Mouse (Mus musculus) brain, adult 2 months (tissue): ENCODE measurements at regions not wholly inside any gene's neighbourhood (a gene's known extent, or its start where the extent isn't known, plus 50 kb on each side); places are given as distances from the start of the nearest gene placed in this dataset.
A peak's percentile ranks its signal among the peaks of the same experiment; 100 is the strongest.
"Not testable (repeated sequence)": the region's sequence is repeated elsewhere in the genome, so short reads cannot be mapped to it uniquely, and the experiment has no call there.

Experiments
- DNase-seq: peaks from one replicate; pipeline ENCODE4 v3.0.0; 2011; ENCODE audit warnings: low read depth, low spot score

- peak; percentile 27 for DNase-seq
These were observed 220.8 kb upstream of the Irx1 start for GRCm38 (mm10) chr13:72184116-72184845.

- no peak for DNase-seq
These were observed 221.3 kb upstream of the Irx1 start for GRCm38 (mm10) chr13:72184846-72185118.

GRCm38 (mm10) chr13:72195881-72196280 lies 232.4 kb upstream of the Irx1 start:
- no peak for DNase-seq

- peak; percentile 58 for DNase-seq
These were observed 235.0 kb upstream of the Irx1 start for GRCm38 (mm10) chr13:72198341-72199105.

DNA sequence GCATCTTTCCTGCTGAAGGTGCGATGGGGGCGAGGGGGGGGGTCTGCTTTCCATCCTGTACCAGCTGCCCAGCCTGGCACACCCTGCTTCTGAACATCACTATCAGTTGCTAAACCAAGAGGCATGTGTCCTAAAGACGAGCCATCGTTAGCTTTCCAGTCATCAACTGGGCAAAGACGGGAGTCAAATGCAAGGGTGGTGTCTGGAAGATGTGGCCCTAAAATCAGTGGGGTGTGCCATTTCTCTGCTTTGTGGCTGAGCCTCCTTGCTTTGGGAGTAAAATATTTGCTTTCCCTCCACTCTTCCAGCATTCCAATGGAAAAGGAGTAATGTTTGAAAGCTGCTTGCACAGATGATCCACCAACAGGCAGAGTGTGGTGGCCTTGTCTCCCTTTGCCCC lies 246.0 kb upstream of the Irx1 start:
- DNase-seq: no peak

- DNase-seq: no peak
These were observed 246.5 kb upstream of the Irx1 start for GRCm38 (mm10) chr13:72209946-72210456.

DNA sequence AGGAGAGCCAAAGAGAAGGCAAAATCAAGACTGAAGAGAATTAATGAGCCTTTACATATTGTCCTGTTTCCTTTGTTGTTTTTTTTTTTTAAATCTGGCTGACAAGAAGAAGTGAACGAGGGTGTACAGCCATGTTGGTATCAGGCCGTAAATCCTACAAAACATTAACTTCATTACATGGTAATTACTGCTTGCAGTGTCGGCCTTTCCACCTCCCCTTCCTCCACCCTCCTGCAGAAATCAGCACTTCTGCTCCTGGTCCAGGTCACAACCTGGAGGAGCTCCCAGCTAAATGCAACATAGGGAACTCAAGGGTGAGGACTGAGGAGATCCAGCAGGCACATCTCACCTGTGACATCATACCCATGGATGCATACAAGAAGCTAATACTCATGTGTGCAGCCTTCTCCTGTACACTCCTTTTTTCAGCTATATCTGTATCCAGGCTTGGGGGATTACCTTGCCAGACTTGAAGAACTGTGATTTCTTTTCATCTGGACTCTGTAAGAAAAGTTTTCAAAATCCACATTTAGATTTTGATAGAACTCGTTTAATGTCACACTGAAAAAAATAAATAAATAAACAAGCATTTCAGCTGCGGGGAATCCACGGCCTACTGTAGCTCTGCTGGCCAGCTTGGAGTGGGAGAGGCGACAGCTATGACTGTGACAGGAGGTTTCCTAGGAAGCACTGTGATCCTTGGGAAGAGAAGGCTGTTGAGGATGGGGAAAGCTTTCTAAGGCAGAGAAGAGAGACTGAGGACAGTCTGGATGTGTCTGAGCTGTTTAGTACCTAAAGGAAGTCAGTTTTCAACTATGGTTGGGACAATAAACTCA lies 247.2 kb upstream of the Irx1 start:
- peak; percentile 33 for DNase-seq

DNA sequence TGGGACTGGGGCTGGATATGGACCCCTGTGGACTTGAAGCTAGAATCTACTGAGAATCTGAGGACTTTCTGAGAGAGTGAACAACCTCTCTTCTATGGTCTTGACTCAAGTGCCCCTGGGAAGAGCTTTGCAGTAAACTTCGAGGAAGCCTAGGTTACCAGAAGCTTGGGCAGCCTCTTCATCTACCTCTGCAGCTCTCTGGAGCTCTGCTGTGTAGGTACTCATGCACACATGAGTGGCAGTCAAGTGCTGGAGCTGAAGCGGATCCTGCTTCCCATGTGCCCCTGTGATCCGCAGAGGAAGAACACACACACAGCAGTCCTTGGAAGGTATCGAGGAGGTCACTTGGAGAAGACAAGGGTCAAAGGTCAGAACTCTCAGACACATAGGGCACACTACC lies 248.2 kb upstream of the Irx1 start:
- DNase-seq: no peak

- peak; percentile 50 for DNase-seq
These were observed 249.2 kb upstream of the Irx1 start for GRCm38 (mm10) chr13:72212747-72213146.

DNA sequence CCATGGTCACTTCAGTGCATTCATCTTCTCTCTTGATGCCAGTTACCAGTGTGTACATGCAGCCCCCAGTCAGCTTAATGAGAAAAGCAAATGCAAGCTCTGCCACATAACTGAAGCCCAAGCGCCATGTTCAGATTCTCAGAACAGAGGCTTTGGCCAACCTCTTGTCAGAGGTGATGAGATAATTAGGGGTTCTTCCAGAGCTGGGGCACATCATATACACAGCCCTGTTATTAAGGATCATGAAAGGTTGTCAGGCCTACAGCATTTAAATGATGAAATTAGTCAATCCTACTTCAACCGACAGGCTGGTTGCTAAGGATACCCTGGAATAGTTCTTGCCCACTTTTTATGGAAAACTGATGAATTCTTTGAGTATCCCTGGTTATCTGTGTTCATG lies 255.8 kb upstream of the Irx1 start:
- DNase-seq: no peak

- DNase-seq: no peak
These were observed 263.6 kb upstream of the Irx1 start for GRCm38 (mm10) chr13:72227102-72227501.

DNA sequence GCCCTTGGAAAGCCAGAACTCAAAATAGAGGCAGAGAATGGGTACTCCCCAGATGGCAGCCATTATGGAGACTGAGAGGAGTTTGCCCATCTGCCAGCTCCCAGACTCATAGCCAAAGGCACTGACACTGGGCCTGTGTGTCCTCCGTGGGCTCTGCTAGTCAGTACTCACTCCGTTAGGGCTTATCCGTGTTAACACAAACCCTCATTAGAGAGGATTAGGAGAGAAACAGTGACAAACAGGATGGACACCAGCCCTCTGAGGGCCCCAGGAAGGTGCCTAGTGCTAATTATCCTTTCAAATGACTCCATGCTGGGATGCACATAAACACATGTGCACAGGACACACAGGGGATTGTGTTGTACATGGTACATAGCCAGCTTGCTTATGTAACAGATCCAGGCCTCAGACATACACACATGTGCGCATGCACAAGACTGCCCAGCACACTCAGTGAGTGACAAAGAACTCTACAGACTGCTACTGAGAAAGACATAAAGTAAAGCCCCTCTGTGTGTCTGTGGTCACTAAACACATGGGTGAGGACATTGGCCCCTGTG lies 267.6 kb upstream of the Irx1 start:
- DNase-seq: no peak

- DNase-seq: no peak
These were observed 268.6 kb upstream of the Irx1 start for GRCm38 (mm10) chr13:72232080-72232479.

DNA sequence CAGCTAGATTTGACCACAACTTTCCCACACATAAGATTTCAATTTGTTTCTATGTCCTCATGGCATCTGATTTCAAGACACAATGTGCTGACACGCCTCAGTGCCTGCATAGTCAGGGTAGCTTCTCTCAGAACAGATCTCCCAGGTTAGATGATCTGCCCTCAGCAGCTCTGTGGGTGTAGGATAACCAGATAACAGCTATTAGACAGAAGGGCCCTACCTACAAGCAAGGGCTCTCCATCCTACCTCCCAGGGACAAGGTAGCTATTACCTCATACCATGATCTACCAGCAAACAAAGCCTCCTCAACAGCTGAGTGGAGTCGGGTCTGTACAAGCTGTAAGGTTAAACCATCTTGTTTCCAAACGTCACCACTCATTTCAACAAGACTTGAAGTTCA lies 278.4 kb upstream of the Irx1 start:
- DNase-seq: no peak

DNA sequence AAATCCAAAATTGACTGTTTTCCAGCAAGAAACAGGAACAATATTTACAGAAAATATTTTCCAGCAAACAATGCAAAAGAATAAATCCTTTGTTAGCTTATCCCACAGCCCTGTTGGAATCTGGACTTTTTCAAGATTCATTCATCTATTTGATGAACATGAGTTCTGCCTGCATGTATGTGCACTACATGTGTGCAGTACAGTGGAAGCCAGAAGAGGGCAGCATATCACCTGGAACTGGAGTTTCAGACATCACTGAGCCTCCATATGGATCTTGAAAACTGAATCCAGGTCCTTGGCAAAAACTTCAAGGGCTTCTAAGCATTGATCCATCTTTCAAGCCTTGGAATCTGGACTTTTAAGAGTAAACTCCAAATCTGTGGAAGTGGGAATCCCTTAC lies 286.9 kb upstream of the Irx1 start:
- DNase-seq: no peak

GRCm38 (mm10) chr13:72253242-72253641 lies 289.7 kb upstream of the Irx1 start:
- not testable (repeated sequence) for DNase-seq

DNA sequence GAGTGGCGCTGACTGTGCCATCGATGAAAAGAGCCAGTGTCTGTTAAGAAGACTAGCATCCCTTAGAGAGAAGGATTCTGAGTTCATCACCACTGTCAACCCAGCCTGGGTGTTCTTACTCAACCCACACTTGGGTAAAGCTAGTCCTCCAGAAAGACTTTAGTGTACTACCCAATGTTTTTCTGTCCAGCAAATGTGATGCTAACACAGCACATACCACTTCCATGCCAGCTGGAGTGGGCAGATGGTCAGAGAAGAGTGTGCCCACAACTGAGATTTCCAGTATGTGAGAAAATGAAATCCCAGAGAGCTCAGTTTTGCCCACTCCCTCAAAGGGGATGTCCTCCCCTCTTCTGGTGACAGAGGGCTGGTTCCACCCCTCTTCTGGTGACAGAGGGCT lies 295.3 kb upstream of the Irx1 start:
- peak; percentile 21 for DNase-seq

- DNase-seq: no peak
These were observed 300.9 kb upstream of the Irx1 start for GRCm38 (mm10) chr13:72264416-72264815.

GRCm38 (mm10) chr13:72265116-72265515 lies 301.6 kb upstream of the Irx1 start:
- DNase-seq: no peak

GRCm38 (mm10) chr13:72265650-72266049 lies 302.1 kb upstream of the Irx1 start:
- peak; percentile 3 for DNase-seq

- no peak for DNase-seq
These were observed 302.7 kb upstream of the Irx1 start for GRCm38 (mm10) chr13:72266174-72266768.

GRCm38 (mm10) chr13:72280343-72280742 lies 316.8 kb upstream of the Irx1 start:
- no peak for DNase-seq
